Mouse (Mus musculus) midbrain, embryonic 16.5 days (tissue): Measurements from ENCODE around the gene Pomt2. TPM values are rescaled to one million over a fixed set of nuclear protein-coding genes. Genes with fewer than 3 reads are reported as not detected.

Experiments
- ATAC-seq: fragments of 200-750 bp; cut with Nextera tagmentation; 2 replicates; pipeline ENCODE4 v1.8.0; 2017; ENCODE audit warnings: moderate TSS enrichment
- H3K27ac ChIP-seq: fragments of 300-500 bp; sonication (generic); 2 replicates; pipeline ENCODE4 v1.5.1; 2014; ENCODE audit warnings: mild to moderate bottlenecking, low read length, mixed read lengths
- H3K27me3 ChIP-seq: fragments of 300-500 bp; sonication (generic); 2 replicates; pipeline ENCODE4 v1.6.1; 2014; ENCODE audit warnings: low read depth, low read length, mixed read lengths; ENCODE audit not compliant: control insufficient read depth, insufficient read depth
- H3K36me3 ChIP-seq: fragments of 300-500 bp; sonication (generic); 2 replicates; pipeline ENCODE4 v1.6.1; 2014; ENCODE audit warnings: mild to moderate bottlenecking, low read length, moderate library complexity, mixed read lengths; ENCODE audit not compliant: control insufficient read depth, insufficient read depth
- H3K4me1 ChIP-seq: fragments of 300-500 bp; sonication (generic); 2 replicates; pipeline ENCODE4 v1.6.1; 2014; ENCODE audit warnings: mild to moderate bottlenecking, low read length, mixed read lengths; ENCODE audit not compliant: control insufficient read depth, insufficient read depth
- H3K4me2 ChIP-seq: fragments of 300-500 bp; sonication (generic); 2 replicates; pipeline ENCODE4 v1.6.1; 2014; ENCODE audit warnings: mild to moderate bottlenecking, low read length, mixed read lengths
- H3K4me3 ChIP-seq: fragments of 300-500 bp; sonication (generic); 2 replicates; pipeline ENCODE4 v1.5.1; 2014; ENCODE audit warnings: low read depth, mild to moderate bottlenecking, low read length, moderate library complexity, mixed read lengths
- H3K9ac ChIP-seq: fragments of 300-500 bp; sonication (generic); 2 replicates; pipeline ENCODE4 v1.6.1; 2014; ENCODE audit warnings: low read depth, low read length, mixed read lengths
- H3K9me3 ChIP-seq: fragments of 300-500 bp; sonication (generic); replicated peaks from 2 replicates; pipeline ENCODE4 v1.6.1; 2014; ENCODE audit warnings: mild to moderate bottlenecking, low read length, mixed read lengths; ENCODE audit not compliant: control insufficient read depth, poor library complexity, severe bottlenecking
- WGBS: fragments of 180-500 bp; shearing (Covaris S2); extraction: QIAGEN DNeasy Blood & Tissue Kit; methylation state at CpG from one replicate; pipeline ENCODE4 v1.1.7; 2014; 5-methylcytosine and 5-hydroxymethylcytosine counted together
- polyA plus RNA-seq: library from polyadenylated mRNA; unstranded; fragments of >200 nt; fragmentation: Nextera tagmentation; extraction: Ambion mirVana; gene quantifications from 2 replicates; pipeline ENCODE4 v1.2.1, GENCODE M21; 2015

The Pomt2 gene
- polyA plus RNA-seq, 1 experiment from 2014 or later, result 16.1 TPM

DNA sequence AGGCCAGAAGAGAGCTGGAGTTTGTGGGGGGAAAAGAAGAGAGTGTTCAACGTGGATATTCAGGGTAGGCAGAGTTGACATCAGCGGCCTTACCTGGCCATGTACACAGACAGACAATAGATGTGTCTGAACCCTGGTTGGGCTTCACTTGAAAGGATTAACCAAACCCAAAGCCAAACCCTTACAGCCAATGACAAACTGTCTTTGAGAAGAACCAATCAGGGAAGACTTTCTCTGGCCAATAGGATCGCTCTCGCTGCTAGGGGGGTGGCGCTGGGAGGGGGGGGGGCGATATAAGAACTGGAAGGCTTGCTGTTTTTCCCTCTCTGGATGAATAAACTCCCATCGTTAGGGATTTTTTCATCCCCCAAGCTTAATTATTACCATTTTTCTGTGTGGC lies 60.5 kb downstream of the Pomt2 start:
- H3K4me1 ChIP-seq, result no peaks in the 10 kb centered on the region
- no peaks in the 10 kb centered on the region for H3K27me3 ChIP-seq
- no peak overlapping the region for H3K4me2 ChIP-seq
- H3K9me3 ChIP-seq, result no peaks in the 10 kb centered on the region
- no peak overlapping the region for H3K9ac ChIP-seq
- no peak overlapping the region for H3K27ac ChIP-seq
- peaks cover 27% of the 10 kb centered on the region for H3K36me3 ChIP-seq
- no peak overlapping the region for H3K4me3 ChIP-seq
- ATAC-seq, result no peak
- WGBS, result 66% methylated on average over 7 of the region's 7 CpGs

GRCm38 (mm10) chr12:87082797-87083196 lies 65.0 kb downstream of the Pomt2 start:
- no peak overlapping the region for H3K4me3 ChIP-seq
- H3K4me2 ChIP-seq, result no peak overlapping the region
- H3K27ac ChIP-seq, result no peak overlapping the region
- WGBS, result 84% methylated on average over 8 of the region's 8 CpGs
- peaks cover 35% of the 10 kb centered on the region for H3K36me3 ChIP-seq
- H3K27me3 ChIP-seq, result no peaks in the 10 kb centered on the region
- no peaks in the 10 kb centered on the region for H3K4me1 ChIP-seq
- no peaks in the 10 kb centered on the region for H3K9me3 ChIP-seq
- H3K9ac ChIP-seq, result no peak overlapping the region
- ATAC-seq, result no peak

GRCm38 (mm10) chr12:87076610-87077009 lies 71.2 kb downstream of the Pomt2 start:
- H3K36me3 ChIP-seq, result peaks cover 48% of the 10 kb centered on the region

GRCm38 (mm10) chr12:87070520-87070919 lies 77.2 kb downstream of the Pomt2 start:
- Histone ChIP-seq H3K4me3 (no peak overlapping the region), H3K9me3 (no peaks in the 10 kb centered on the region), H3K27ac (no peak overlapping the region), H3K36me3 (peaks cover 38% of the 10 kb centered on the region), H3K9ac (no peak overlapping the region), H3K4me2 (no peak overlapping the region), H3K27me3 (no peaks in the 10 kb centered on the region), H3K4me1 (no peaks in the 10 kb centered on the region)
- no peak for ATAC-seq
- 82% methylated on average over 5 of the region's 5 CpGs for WGBS

More at GRCm38 (mm10) chr12:87076610-87077009, 71.2 kb downstream of the Pomt2 start:
- H3K4me3 ChIP-seq, result no peak overlapping the region
- no peaks in the 10 kb centered on the region for H3K27me3 ChIP-seq
- 96% methylated on average over 2 of the region's 2 CpGs for WGBS
- no peak for ATAC-seq
- no peaks in the 10 kb centered on the region for H3K4me1 ChIP-seq
- no peak overlapping the region for H3K4me2 ChIP-seq
- no peak overlapping the region for H3K27ac ChIP-seq
- no peaks in the 10 kb centered on the region for H3K9me3 ChIP-seq
- H3K9ac ChIP-seq, result no peak overlapping the region

DNA sequence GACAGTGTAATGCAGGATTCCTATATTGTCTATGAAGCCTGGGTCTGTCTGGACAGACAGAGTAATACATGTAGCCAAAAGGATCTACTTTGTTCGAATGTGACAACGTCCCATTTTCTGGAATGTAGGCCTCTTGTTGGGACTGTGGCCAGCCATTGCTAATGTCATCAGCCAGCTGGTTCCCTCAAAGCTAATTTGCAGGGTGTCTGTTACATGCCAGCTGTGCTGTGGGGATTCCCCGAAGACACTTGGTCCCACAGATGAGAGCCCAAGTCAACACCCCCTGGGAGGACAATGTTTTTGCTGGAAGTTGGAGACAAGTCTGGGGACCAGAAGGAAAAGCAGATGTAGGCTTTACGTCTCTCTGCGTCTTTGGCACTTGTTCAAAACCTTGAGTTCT lies 81.3 kb downstream of the Pomt2 start:
- no peak overlapping the region for H3K9ac ChIP-seq
- 95% methylated on average over 5 of the region's 5 CpGs for WGBS
- ATAC-seq, result no peak
- no peaks in the 10 kb centered on the region for H3K9me3 ChIP-seq
- no peak overlapping the region for H3K4me2 ChIP-seq
- H3K36me3 ChIP-seq, result peaks cover 16% of the 10 kb centered on the region
- H3K27me3 ChIP-seq, result no peaks in the 10 kb centered on the region
- no peak overlapping the region for H3K27ac ChIP-seq
- no peaks in the 10 kb centered on the region for H3K4me1 ChIP-seq
- no peak overlapping the region for H3K4me3 ChIP-seq

- Histone ChIP-seq H3K27ac (no peak overlapping the region), H3K4me1 (no peaks in the 10 kb centered on the region), H3K4me2 (no peak overlapping the region), H3K4me3 (no peak overlapping the region), H3K36me3 (peaks cover 14% of the 10 kb centered on the region), H3K9ac (no peak overlapping the region), H3K27me3 (no peaks in the 10 kb centered on the region), H3K9me3 (no peaks in the 10 kb centered on the region)
- 88% methylated on average over 11 of the region's 11 CpGs for WGBS
- no peak for ATAC-seq
Measured at GRCm38 (mm10) chr12:87065446-87065845, 82.3 kb downstream of the Pomt2 start.

DNA sequence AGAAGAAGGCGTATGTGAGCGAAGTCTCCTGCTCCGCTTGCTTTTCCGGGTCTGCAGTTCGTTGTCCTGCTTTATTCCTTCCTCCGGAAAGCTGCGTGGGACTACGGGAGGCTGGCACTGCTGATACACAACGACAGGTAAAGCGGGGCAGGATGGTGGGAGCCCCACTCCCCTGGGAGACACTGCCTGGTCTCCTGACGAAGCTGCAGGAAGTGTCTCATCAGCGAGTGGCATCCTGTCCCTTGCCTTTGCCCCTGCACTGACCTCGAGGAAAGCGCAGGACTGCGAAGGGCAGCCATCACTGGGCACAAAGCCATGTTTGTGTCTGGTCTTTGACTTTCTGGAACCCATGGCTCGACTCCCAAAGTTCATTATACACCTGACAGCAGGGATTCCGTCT lies 90.7 kb downstream of the Pomt2 start:
- ATAC-seq, result no peak
- Histone ChIP-seq H3K27me3 (no peaks in the 10 kb centered on the region), H3K27ac (no peak overlapping the region), H3K9ac (no peak overlapping the region), H3K36me3 (peaks cover 2% of the 10 kb centered on the region; the same call in 1 of the 2 replicates), H3K4me1 (peaks cover 3% of the 10 kb centered on the region), H3K4me3 (no peak overlapping the region), H3K9me3 (no peaks in the 10 kb centered on the region), H3K4me2 (no peak overlapping the region)
- 72% methylated on average over 17 of the region's 17 CpGs for WGBS

Other genes with a start within 250 kb of the Pomt2 start
- gene Cipc, start 200.9 kb downstream of the Pomt2 start, polyA plus RNA-seq, result 56.6 and 57.8 TPM in 2 replicates
- 24.4 and 28.1 TPM in 2 replicates for gene Zdhhc22, start 157.5 kb downstream of the Pomt2 start, polyA plus RNA-seq
- gene Tmem63c, start 126.6 kb downstream of the Pomt2 start, polyA plus RNA-seq, result 12.9 and 13.7 TPM in 2 replicates
- 8.5 and 10.8 TPM in 2 replicates for gene Ngb, start 45.4 kb downstream of the Pomt2 start, polyA plus RNA-seq
- gene Gstz1, start 803 bp downstream of the Pomt2 start, polyA plus RNA-seq, result 25.1 and 31.5 TPM in 2 replicates
- 2.2 and 2.6 TPM in 2 replicates for gene Samd15, start 51.8 kb upstream of the Pomt2 start, polyA plus RNA-seq
- gene Tmed8, start 52.5 kb upstream of the Pomt2 start, polyA plus RNA-seq, result 5.2 and 6.0 TPM in 2 replicates
- 0.65 and 1.9 TPM in 2 replicates for gene Noxred1, start 90.8 kb upstream of the Pomt2 start, polyA plus RNA-seq
- gene Vipas39, start 118.3 kb upstream of the Pomt2 start, polyA plus RNA-seq, result 56.2 and 58.2 TPM in 2 replicates
- gene Ahsa1, start 118.5 kb upstream of the Pomt2 start, polyA plus RNA-seq, result 208 and 217 TPM in 2 replicates
- 2.1 and 2.2 TPM in 2 replicates for gene Ism2, start 151.7 kb upstream of the Pomt2 start, polyA plus RNA-seq
- 72.8 and 75.0 TPM in 2 replicates for gene Sptlc2, start 240.4 kb upstream of the Pomt2 start, polyA plus RNA-seq